Mouse (Mus musculus) thymus, adult 2 months (tissue): ENCODE measurements around the gene Traf3.

Experiments
- CTCF ChIP-seq: fragments of 200-500 bp; IDR thresholded peaks from 2 replicates; pipeline ENCODE4 v1.5.1; 2012; ENCODE audit warnings: mild to moderate bottlenecking, control low read depth, low read length, moderate library complexity, borderline replicate concordance; ENCODE audit not compliant: control insufficient read depth, poor library complexity, insufficient read depth; ENCODE audit errors: extremely low read depth
- POLR2A ChIP-seq: fragments of 200-500 bp; IDR thresholded peaks from 2 replicates; pipeline ENCODE4 v1.6.1; 2012; ENCODE audit warnings: mild to moderate bottlenecking, low read length, control low read depth, moderate library complexity; ENCODE audit not compliant: control insufficient read depth, poor library complexity, insufficient read depth; ENCODE audit errors: extremely low read depth

DNA sequence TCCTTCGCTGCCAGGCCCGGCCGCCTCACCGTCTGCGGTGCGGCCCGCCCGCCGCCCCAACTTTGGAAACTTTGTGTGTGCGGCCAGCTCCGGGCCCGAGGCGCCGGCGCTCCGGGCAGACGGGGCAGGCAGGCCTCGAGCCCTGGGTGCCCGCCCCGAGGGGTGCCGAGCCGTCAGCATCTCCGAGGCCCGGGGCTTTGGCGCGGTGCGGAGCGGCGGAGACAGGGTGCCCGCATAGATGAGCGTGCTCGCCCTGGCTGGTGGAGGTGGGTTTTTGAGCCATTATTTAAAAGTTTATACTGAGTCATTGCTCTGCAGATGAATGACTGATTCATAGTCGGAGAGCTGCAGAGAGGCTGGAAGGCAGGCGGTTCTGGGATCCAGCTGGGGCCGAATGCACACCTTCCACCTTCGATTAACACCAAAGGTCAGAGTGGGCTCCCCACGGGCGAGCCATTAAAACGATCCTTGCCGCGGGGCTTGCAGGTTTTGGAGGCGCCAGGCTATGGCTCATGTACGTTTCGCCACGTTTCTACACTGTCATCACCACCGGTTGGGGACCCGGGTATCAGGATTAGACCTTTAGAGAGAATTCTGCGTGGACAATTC lies 615 bp downstream of the Traf3 start:
- TF ChIP-seq CTCF (no peak), POLR2A (no peak)
